Mouse (Mus musculus) stomach, postnatal 0 days (tissue): ENCODE measurements at regions not wholly inside any gene's neighbourhood (a gene's known extent, or its start where the extent isn't known, plus 50 kb on each side); places are given as distances from the start of the nearest gene placed in this dataset.

ENCODE experiments used
- CTCF ChIP-seq: IDR thresholded peaks from 2 replicates; pipeline ENCODE4 v1.5.1; 2016; ENCODE audit warnings: antibody characterized with exemption, low read depth, mild to moderate bottlenecking, moderate library complexity
- EP300 ChIP-seq: optimal IDR thresholded peaks from 2 replicates; pipeline ENCODE3; 2016; ENCODE audit warnings: antibody characterized with exemption

DNA sequence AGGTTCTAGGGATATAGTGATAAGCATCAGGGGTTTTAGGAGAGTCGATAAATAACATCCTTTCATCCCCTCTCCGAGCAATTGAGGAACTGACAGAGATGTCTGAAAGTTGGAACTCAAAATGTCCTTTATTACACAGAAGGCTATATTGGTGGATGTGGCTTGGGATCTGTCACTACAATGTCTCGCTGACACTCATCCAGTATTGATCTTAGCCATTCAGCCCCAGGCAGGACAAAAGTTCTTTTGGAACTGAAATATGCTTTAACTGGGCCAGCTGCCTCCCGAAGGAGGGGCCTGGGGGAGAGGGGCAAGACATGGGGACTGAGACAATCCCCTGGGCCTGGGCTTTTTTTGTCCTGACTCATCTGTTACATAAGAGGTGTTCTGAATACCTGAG lies 85.2 kb upstream of the Atp6ap2 start:
- no peak for TF ChIP-seq CTCF
- no peak for TF ChIP-seq EP300
